Mouse (Mus musculus): ENCODE data around the gene Mgll. TPM values are rescaled to one million over a fixed set of nuclear protein-coding genes. Genes with fewer than 3 reads are reported as not detected.
A peak's percentile ranks its signal among the peaks of the same experiment; 100 is the strongest.

Mgll gene
- polyA plus RNA-seq, 1 experiment from 2014 or later, result 65.4 TPM

- ATAC-seq, result no peak
- Histone ChIP-seq H3K27me3 (replicated peaks; ENCODE audit: control insufficient read depth, insufficient read depth, low read length) (no peaks in the 10 kb centered on the region), H3K4me2 (replicated peaks; ENCODE audit: low read depth) (no peak overlapping the region), H3K9me3 (ENCODE audit: control insufficient read depth) (no peaks in the 10 kb centered on the region), H3K36me3 (ENCODE audit: control insufficient read depth, insufficient read depth) (peaks cover 45% of the 10 kb centered on the region), H3K4me3 (ENCODE audit: low read depth, low read length) (no peak overlapping the region), H3K9ac (ENCODE audit: low read depth, low read length) (no peak overlapping the region), H3K4me1 (replicated peaks; ENCODE audit: control insufficient read depth, insufficient read depth, low read length) (peaks cover 6% of the 10 kb centered on the region; the same call in 1 of the 2 replicates), H3K27ac (ENCODE audit: low read depth, low read length) (no peak overlapping the region)
- 86% methylated on average over 27 of the region's 28 CpGs for WGBS
- TF ChIP-seq CTCF (IDR thresholded peaks at IDR 0.05; ENCODE audit: low read depth), result no peak
Measured at GRCm38 (mm10) chr6:88836178-88836819, 112.1 kb downstream of the Mgll start.

- Histone ChIP-seq H3K9ac (ENCODE audit: low read depth, low read length) (no peak overlapping the region), H3K4me1 (replicated peaks; ENCODE audit: control insufficient read depth, insufficient read depth, low read length) (peaks cover 6% of the 10 kb centered on the region; the same call in 1 of the 2 replicates), H3K4me2 (replicated peaks; ENCODE audit: low read depth) (no peak overlapping the region), H3K27ac (ENCODE audit: low read depth, low read length) (no peak overlapping the region), H3K9me3 (ENCODE audit: control insufficient read depth) (no peaks in the 10 kb centered on the region), H3K4me3 (ENCODE audit: low read depth, low read length) (no peak overlapping the region), H3K36me3 (ENCODE audit: control insufficient read depth, insufficient read depth) (peaks cover 45% of the 10 kb centered on the region), H3K27me3 (replicated peaks; ENCODE audit: control insufficient read depth, insufficient read depth, low read length) (no peaks in the 10 kb centered on the region)
- 96% methylated on average over 12 of the region's 12 CpGs for WGBS
- ATAC-seq, result no peak
- no peak for TF ChIP-seq CTCF (IDR thresholded peaks at IDR 0.05; ENCODE audit: low read depth)
Measured at GRCm38 (mm10) chr6:88837999-88838398, 113.8 kb downstream of the Mgll start.

- TF ChIP-seq CTCF (IDR thresholded peaks at IDR 0.05; ENCODE audit: low read depth), result no peak
- WGBS, result 92% methylated on average over 10 of the region's 10 CpGs
Measured at GRCm38 (mm10) chr6:88838613-88839012, 114.4 kb downstream of the Mgll start.

GRCm38 (mm10) chr6:88839135-88839970, 115.1 kb downstream of the Mgll start:
- H3K27ac ChIP-seq (ENCODE audit: low read depth, low read length), result no peak overlapping the region
- TF ChIP-seq CTCF (IDR thresholded peaks at IDR 0.05; ENCODE audit: low read depth), result no peak
- whole genome bisulfite sequencing, result 88% methylated on average over 26 of the region's 26 CpGs
- H3K4me2 ChIP-seq (replicated peaks; ENCODE audit: low read depth), result no peak overlapping the region
- H3K36me3 ChIP-seq (ENCODE audit: control insufficient read depth, insufficient read depth), result peaks cover 45% of the 10 kb centered on the region
- peaks cover 6% of the 10 kb centered on the region; the same call in 1 of the 2 replicates for H3K4me1 ChIP-seq (replicated peaks; ENCODE audit: control insufficient read depth, insufficient read depth, low read length)
- H3K27me3 ChIP-seq (replicated peaks; ENCODE audit: control insufficient read depth, insufficient read depth, low read length), result no peaks in the 10 kb centered on the region
- H3K9ac ChIP-seq (ENCODE audit: low read depth, low read length), result no peak overlapping the region
- ATAC-seq, result no peak
- no peaks in the 10 kb centered on the region for H3K9me3 ChIP-seq (ENCODE audit: control insufficient read depth)
- H3K4me3 ChIP-seq (ENCODE audit: low read depth, low read length), result no peak overlapping the region

More at GRCm38 (mm10) chr6:88838613-88839012, 114.4 kb downstream of the Mgll start:
- no peak for ATAC-seq
- H3K27ac ChIP-seq (ENCODE audit: low read depth, low read length), result no peak overlapping the region
- H3K36me3 ChIP-seq (ENCODE audit: control insufficient read depth, insufficient read depth), result peaks cover 45% of the 10 kb centered on the region
- H3K4me1 ChIP-seq (replicated peaks; ENCODE audit: control insufficient read depth, insufficient read depth, low read length), result peaks cover 6% of the 10 kb centered on the region; the same call in 1 of the 2 replicates
- H3K4me3 ChIP-seq (ENCODE audit: low read depth, low read length), result no peak overlapping the region
- no peaks in the 10 kb centered on the region for H3K27me3 ChIP-seq (replicated peaks; ENCODE audit: control insufficient read depth, insufficient read depth, low read length)
- no peak overlapping the region for H3K4me2 ChIP-seq (replicated peaks; ENCODE audit: low read depth)
- no peaks in the 10 kb centered on the region for H3K9me3 ChIP-seq (ENCODE audit: control insufficient read depth)
- no peak overlapping the region for H3K9ac ChIP-seq (ENCODE audit: low read depth, low read length)

GRCm38 (mm10) chr6:88840211-88840610, 116.0 kb downstream of the Mgll start:
- Histone ChIP-seq H3K36me3 (ENCODE audit: control insufficient read depth, insufficient read depth) (peaks cover 40% of the 10 kb centered on the region), H3K9me3 (ENCODE audit: control insufficient read depth) (no peaks in the 10 kb centered on the region), H3K9ac (ENCODE audit: low read depth, low read length) (no peak overlapping the region), H3K27ac (ENCODE audit: low read depth, low read length) (no peak overlapping the region), H3K4me1 (replicated peaks; ENCODE audit: control insufficient read depth, insufficient read depth, low read length) (peaks cover 6% of the 10 kb centered on the region; the same call in 1 of the 2 replicates), H3K4me3 (ENCODE audit: low read depth, low read length) (no peak overlapping the region), H3K27me3 (replicated peaks; ENCODE audit: control insufficient read depth, insufficient read depth, low read length) (no peaks in the 10 kb centered on the region), H3K4me2 (replicated peaks; ENCODE audit: low read depth) (0 out of 2 replicates have a peak overlapping the region, but pooled peaks have one; percentile 78)
- TF ChIP-seq CTCF (IDR thresholded peaks at IDR 0.05; ENCODE audit: low read depth), result no peak
- ATAC-seq, result no peak
- 72% methylated on average over 3 of the region's 3 CpGs for WGBS

- Histone ChIP-seq H3K4me3 (ENCODE audit: low read depth, low read length) (peak overlapping the region; percentile 93), H3K4me2 (replicated peaks; ENCODE audit: low read depth) (peak overlapping the region; percentile 78), H3K27me3 (replicated peaks; ENCODE audit: control insufficient read depth, insufficient read depth, low read length) (no peaks in the 10 kb centered on the region), H3K9ac (ENCODE audit: low read depth, low read length) (peak overlapping the region; percentile 76), H3K9me3 (ENCODE audit: control insufficient read depth) (no peaks in the 10 kb centered on the region), H3K4me1 (replicated peaks; ENCODE audit: control insufficient read depth, insufficient read depth, low read length) (peaks cover 6% of the 10 kb centered on the region; the same call in 1 of the 2 replicates), H3K36me3 (ENCODE audit: control insufficient read depth, insufficient read depth) (peaks cover 33% of the 10 kb centered on the region), H3K27ac (ENCODE audit: low read depth, low read length) (peak overlapping the region; percentile 87)
- TF ChIP-seq CTCF (IDR thresholded peaks at IDR 0.05; ENCODE audit: low read depth), result no peak
- 48% methylated on average over 9 of the region's 9 CpGs for WGBS
- ATAC-seq, result no peak
Measured at GRCm38 (mm10) chr6:88840791-88841513, 116.7 kb downstream of the Mgll start.

Data from intestine, postnatal 0 days (tissue).